Mouse (Mus musculus) olfactory bulb, adult 2 months (tissue): ENCODE measurements around the gene Magi3.

Experiments
- CTCF ChIP-seq: fragments of 200-500 bp; IDR thresholded peaks from 2 replicates; pipeline ENCODE4 v1.5.1; 2012; ENCODE audit warnings: low read depth, mild to moderate bottlenecking, low read length, moderate library complexity; ENCODE audit not compliant: insufficient read depth
- POLR2A ChIP-seq: fragments of 200-500 bp; IDR thresholded peaks from 2 replicates; pipeline ENCODE4 v1.6.1; 2012; ENCODE audit warnings: mild to moderate bottlenecking, low read depth, low read length, moderate library complexity; ENCODE audit not compliant: insufficient read depth

GRCm38 (mm10) chr3:104220295-104220965 lies at the start of gene Magi3:
- TF ChIP-seq CTCF (no peak), POLR2A (peak; percentile 66)
